Mouse (Mus musculus) midbrain, embryonic 13.5 days (tissue): ENCODE data around the gene Fam89b. TPM values are rescaled to one million over a fixed set of nuclear protein-coding genes. Genes with fewer than 3 reads are reported as not detected.

Experiments
- ATAC-seq: fragments of 200-750 bp; cut with Nextera tagmentation; 2 replicates; pipeline ENCODE4 v1.8.0; 2017; ENCODE audit warnings: mild to moderate bottlenecking, moderate TSS enrichment, moderate library complexity
- H3K27ac ChIP-seq: fragments of 300-500 bp; sonication (generic); 2 replicates; pipeline ENCODE4 v1.5.1; 2015; ENCODE audit warnings: inconsistent platforms, mild to moderate bottlenecking, moderate library complexity
- H3K27me3 ChIP-seq: fragments of 300-500 bp; sonication (generic); 2 replicates; pipeline ENCODE4 v1.6.1; 2015; ENCODE audit warnings: mild to moderate bottlenecking, inconsistent platforms
- H3K36me3 ChIP-seq: fragments of 300-500 bp; sonication (generic); 2 replicates; pipeline ENCODE4 v1.6.1; 2015; ENCODE audit warnings: mild to moderate bottlenecking, inconsistent platforms
- H3K4me1 ChIP-seq: fragments of 300-500 bp; sonication (generic); replicated peaks from 2 replicates; pipeline ENCODE4 v1.6.1; 2015; ENCODE audit warnings: inconsistent platforms
- H3K4me2 ChIP-seq: fragments of 300-500 bp; sonication (generic); replicated peaks from 2 replicates; pipeline ENCODE4 v1.6.1; 2015; ENCODE audit warnings: moderate library complexity, mild to moderate bottlenecking, inconsistent platforms
- H3K4me3 ChIP-seq: fragments of 300-500 bp; sonication (generic); replicated peaks from 2 replicates; pipeline ENCODE4 v1.5.1; 2015; ENCODE audit warnings: mild to moderate bottlenecking, inconsistent platforms
- H3K9ac ChIP-seq: fragments of 300-500 bp; sonication (generic); replicated peaks from 2 replicates; pipeline ENCODE4 v1.6.1; 2015; ENCODE audit warnings: mild to moderate bottlenecking, inconsistent platforms
- H3K9me3 ChIP-seq: fragments of 300-500 bp; sonication (generic); 2 replicates; pipeline ENCODE4 v1.6.1; 2016; ENCODE audit warnings: mild to moderate bottlenecking, inconsistent platforms
- WGBS: fragments of 180-500 bp; shearing (Covaris S2); methylation state at CpG from one replicate; pipeline ENCODE4 v1.1.7; 2015; 5-methylcytosine and 5-hydroxymethylcytosine counted together
- polyA plus RNA-seq: library from polyadenylated mRNA; unstranded; fragments of >200 nt; fragmentation: Nextera tagmentation; extraction: Ambion mirVana; gene quantifications from 2 replicates; pipeline ENCODE4 v1.2.1, GENCODE M21; 2015

Gene Fam89b
- polyA plus RNA-seq, 1 experiment from 2014 or later, result 197 TPM

GRCm38 (mm10) chr19:5695849-5696462, 33.5 kb downstream of the Fam89b start:
- Histone ChIP-seq H3K4me2 (peak overlapping the region; percentile 59), H3K27me3 (peaks cover 10% of the 10 kb centered on the region), H3K9me3 (no peaks in the 10 kb centered on the region), H3K9ac (peak overlapping the region; percentile 63), H3K4me3 (peak overlapping the region; percentile 37), H3K27ac (no peak overlapping the region), H3K36me3 (peaks cover 75% of the 10 kb centered on the region), H3K4me1 (peaks cover 36% of the 10 kb centered on the region)
- 7% methylated on average over 41 of the region's 41 CpGs for WGBS
- peak; percentile 62 for ATAC-seq

DNA sequence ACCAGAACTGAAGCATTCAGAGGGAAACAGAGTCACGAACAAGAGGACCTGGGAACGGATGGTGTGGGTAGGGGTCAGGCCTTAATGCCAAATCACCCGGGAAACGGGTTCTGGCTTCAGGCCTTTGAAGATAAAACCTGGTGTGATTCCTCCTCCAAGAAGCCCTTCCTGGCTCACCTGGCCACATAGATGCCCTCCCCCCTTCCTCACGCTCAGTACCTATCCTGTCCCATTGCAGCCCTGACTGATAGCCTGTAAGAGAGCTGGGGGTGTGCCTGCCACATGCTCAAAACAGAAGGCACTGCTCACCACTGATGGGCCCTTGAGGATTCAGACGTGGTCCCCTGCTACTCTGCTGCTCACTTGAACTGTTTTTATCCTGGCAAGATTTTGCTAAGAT, 35.7 kb downstream of the Fam89b start:
- Histone ChIP-seq H3K36me3 (peaks cover 60% of the 10 kb centered on the region), H3K4me1 (peaks cover 53% of the 10 kb centered on the region), H3K9ac (0 out of 2 replicates have a peak overlapping the region, but pooled peaks have one; percentile 0), H3K27me3 (peaks cover 10% of the 10 kb centered on the region), H3K4me3 (no peak overlapping the region), H3K9me3 (no peaks in the 10 kb centered on the region), H3K27ac (no peak overlapping the region), H3K4me2 (no peak overlapping the region)
- ATAC-seq, result no peak
- 87% methylated on average over 6 of the region's 6 CpGs for WGBS

GRCm38 (mm10) chr19:5692913-5693396, 36.5 kb downstream of the Fam89b start:
- H3K4me1 ChIP-seq, result peaks cover 55% of the 10 kb centered on the region

GRCm38 (mm10) chr19:5692086-5692912, 37.2 kb downstream of the Fam89b start:
- peaks cover 62% of the 10 kb centered on the region for H3K4me1 ChIP-seq
- peak overlapping the region; percentile 92 for H3K9ac ChIP-seq
- 0 out of 2 replicates have a peak overlapping the region, but pooled peaks have one; percentile 30 for H3K27ac ChIP-seq
- peak overlapping the region; percentile 100 for H3K4me2 ChIP-seq
- no peaks in the 10 kb centered on the region for H3K9me3 ChIP-seq
- H3K36me3 ChIP-seq, result peaks cover 46% of the 10 kb centered on the region
- H3K4me3 ChIP-seq, result peak overlapping the region; percentile 8; the same call in 1 of the 2 replicates
- ATAC-seq, result no peak
- 75% methylated on average over 10 of the region's 10 CpGs for WGBS
- peaks cover 10% of the 10 kb centered on the region for H3K27me3 ChIP-seq

More at GRCm38 (mm10) chr19:5692913-5693396, 36.5 kb downstream of the Fam89b start:
- no peak for ATAC-seq
- peak overlapping the region; percentile 100 for H3K4me2 ChIP-seq
- H3K36me3 ChIP-seq, result peaks cover 52% of the 10 kb centered on the region
- peaks cover 10% of the 10 kb centered on the region for H3K27me3 ChIP-seq
- peak overlapping the region; percentile 92 for H3K9ac ChIP-seq
- WGBS, result 79% methylated on average over 10 of the region's 10 CpGs
- no peaks in the 10 kb centered on the region for H3K9me3 ChIP-seq
- H3K4me3 ChIP-seq, result 0 out of 2 replicates have a peak overlapping the region, but pooled peaks have one; percentile 6
- no peak overlapping the region for H3K27ac ChIP-seq

GRCm38 (mm10) chr19:5691601-5692000, 37.9 kb downstream of the Fam89b start:
- 87% methylated on average over 5 of the region's 5 CpGs for WGBS
- H3K4me2 ChIP-seq, result peak overlapping the region; percentile 100
- no peak overlapping the region for H3K27ac ChIP-seq
- H3K27me3 ChIP-seq, result peaks cover 10% of the 10 kb centered on the region
- peak overlapping the region; percentile 92 for H3K9ac ChIP-seq
- H3K4me1 ChIP-seq, result peaks cover 66% of the 10 kb centered on the region
- peak overlapping the region; percentile 97; the same call in 1 of the 2 replicates for H3K4me3 ChIP-seq
- ATAC-seq, result no peak
- no peaks in the 10 kb centered on the region for H3K9me3 ChIP-seq
- peaks cover 45% of the 10 kb centered on the region for H3K36me3 ChIP-seq

GRCm38 (mm10) chr19:5690343-5690735, 39.1 kb downstream of the Fam89b start:
- Histone ChIP-seq H3K27me3 (peaks cover 7% of the 10 kb centered on the region), H3K4me3 (peak overlapping the region; percentile 97), H3K9ac (peak overlapping the region; percentile 92), H3K36me3 (peaks cover 45% of the 10 kb centered on the region), H3K4me2 (peak overlapping the region; percentile 100), H3K4me1 (peaks cover 57% of the 10 kb centered on the region), H3K9me3 (no peaks in the 10 kb centered on the region), H3K27ac (peak overlapping the region; percentile 90; the same call in 1 of the 2 replicates)
- WGBS, result 79% methylated on average over 15 of the region's 15 CpGs
- ATAC-seq, result no peak

GRCm38 (mm10) chr19:5689565-5690342, 39.7 kb downstream of the Fam89b start:
- H3K27me3 ChIP-seq, result peaks cover 1% of the 10 kb centered on the region
- peak overlapping the region; percentile 90 for H3K27ac ChIP-seq
- peak overlapping the region; percentile 97 for H3K4me3 ChIP-seq
- peak overlapping the region; percentile 100 for H3K4me2 ChIP-seq
- peak overlapping the region; percentile 92 for H3K9ac ChIP-seq
- no peaks in the 10 kb centered on the region for H3K9me3 ChIP-seq
- peaks cover 47% of the 10 kb centered on the region for H3K36me3 ChIP-seq
- peak; percentile 3; the same call in 1 of the 2 replicates for ATAC-seq
- 11% methylated on average over 42 of the region's 42 CpGs for WGBS
- H3K4me1 ChIP-seq, result peaks cover 54% of the 10 kb centered on the region

DNA sequence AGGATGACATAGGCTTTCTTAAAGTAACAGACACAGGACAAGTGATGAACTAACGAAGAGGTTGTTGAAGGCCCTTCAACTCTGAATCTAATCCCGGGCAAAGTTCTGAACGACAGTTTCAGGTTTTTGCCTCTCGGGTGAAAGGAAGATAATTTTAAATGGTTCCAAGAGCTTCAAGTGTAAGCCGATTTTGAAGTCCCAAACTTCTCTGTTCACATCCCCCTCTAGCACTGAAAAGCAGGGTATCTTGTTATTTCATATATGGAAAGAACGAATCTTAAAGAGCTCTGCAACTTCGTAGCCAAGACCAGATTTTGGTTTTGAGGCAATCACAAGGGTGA, 40.4 kb downstream of the Fam89b start:
- WGBS, result under 1% methylated on average over 7 of the region's 7 CpGs
- ATAC-seq, result no peak
- Histone ChIP-seq H3K4me1 (peaks cover 54% of the 10 kb centered on the region), H3K4me3 (peak overlapping the region; percentile 97), H3K4me2 (peak overlapping the region; percentile 100), H3K9ac (peak overlapping the region; percentile 92), H3K9me3 (no peaks in the 10 kb centered on the region), H3K27me3 (no peaks in the 10 kb centered on the region), H3K36me3 (peaks cover 54% of the 10 kb centered on the region), H3K27ac (peak overlapping the region; percentile 90)

DNA sequence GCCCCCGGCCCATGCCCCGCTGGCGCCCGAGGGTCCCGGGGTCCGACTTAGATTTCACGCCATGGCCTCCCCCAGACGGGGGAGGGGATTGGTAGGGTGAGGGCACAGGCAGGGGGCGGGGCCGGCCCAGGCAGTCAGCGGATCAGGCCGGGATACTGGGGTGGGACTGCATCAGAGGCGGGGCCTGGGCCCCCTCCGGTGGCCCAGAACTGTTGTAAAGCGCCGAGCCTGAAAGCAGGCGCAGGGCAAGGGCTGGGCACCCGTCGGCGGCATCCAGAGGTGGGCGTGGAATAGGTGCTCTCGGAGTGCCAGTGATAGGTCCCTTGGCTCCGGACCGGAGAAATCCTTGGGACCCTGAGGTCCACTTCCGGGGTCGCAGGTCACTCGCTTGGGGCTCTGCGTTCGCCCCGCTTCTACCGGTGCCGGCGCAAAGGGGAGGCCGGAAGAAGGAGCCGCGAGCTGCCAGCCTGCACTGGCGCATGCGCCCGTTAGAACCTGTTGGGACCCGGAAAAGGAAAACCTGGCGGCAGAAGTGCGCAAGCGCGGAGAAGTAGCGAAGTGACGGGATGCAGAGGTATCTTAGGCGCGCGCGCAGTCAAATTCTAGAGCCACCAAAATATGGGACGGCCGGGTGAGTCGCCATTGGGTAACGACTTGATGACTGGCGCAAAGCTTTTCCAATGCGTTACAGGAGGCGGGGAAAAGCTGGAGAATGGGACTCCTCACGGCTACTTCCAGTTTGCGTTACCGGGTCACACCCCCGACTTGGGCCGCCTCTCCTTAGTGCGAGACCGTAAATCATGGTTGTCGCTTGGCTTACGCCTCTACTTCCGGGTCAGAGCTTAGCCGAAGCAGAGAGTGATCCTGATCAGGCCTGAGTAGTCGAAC, 41.0 kb downstream of the Fam89b start, which contains the start of the genes Map3k11 and Pcnx3:
Gene Map3k11 (plus strand): TSS at position 543 of the 888 bp plus-strand sequence.
Gene Pcnx3 (minus strand): TSS at position 709 of the 888 bp plus-strand sequence.
- H3K9ac ChIP-seq, result peak within 1 kb of the TSS; percentile 97
- peak; percentile 95 for ATAC-seq
- H3K4me1 ChIP-seq, result peaks cover 54% of the 10 kb centered on the region
- H3K27ac ChIP-seq, result peak within 1 kb of the TSS; percentile 90
- H3K9me3 ChIP-seq, result no peaks in the 10 kb centered on the region
- H3K36me3 ChIP-seq, result peaks cover 55% of the 10 kb centered on the region
- peak within 1 kb of the TSS; percentile 100 for H3K4me2 ChIP-seq
- no peaks in the 10 kb centered on the region for H3K27me3 ChIP-seq
- peak within 1 kb of the TSS; percentile 97 for H3K4me3 ChIP-seq
- under 1% methylated on average over 68 of the region's 69 CpGs for WGBS

- H3K4me3 ChIP-seq, result peak overlapping the region; percentile 97
- H3K27me3 ChIP-seq, result no peaks in the 10 kb centered on the region
- H3K9me3 ChIP-seq, result no peaks in the 10 kb centered on the region
- no peak for ATAC-seq
- peak overlapping the region; percentile 90 for H3K27ac ChIP-seq
- peaks cover 48% of the 10 kb centered on the region for H3K4me1 ChIP-seq
- H3K4me2 ChIP-seq, result peak overlapping the region; percentile 100
- WGBS, result 20% methylated on average over 9 of the region's 9 CpGs
- peaks cover 55% of the 10 kb centered on the region for H3K36me3 ChIP-seq
- H3K9ac ChIP-seq, result peak overlapping the region; percentile 97
These were observed 41.7 kb downstream of the Fam89b start for GRCm38 (mm10) chr19:5687738-5688137.
